Mouse (Mus musculus) large intestine, adult 2 months (tissue): ENCODE data around the gene Rin2. TPM values are rescaled to one million over a fixed set of nuclear protein-coding genes. Genes with fewer than 3 reads are reported as not detected.

ENCODE experiments used
- DNase-seq: peaks from one replicate; pipeline ENCODE4 v3.0.0-alpha.2; 2012; ENCODE audit warnings: low read depth, low spot score
- WGBS: fragments of 180-500 bp; shearing (Covaris S2); methylation state at CpG from one replicate; pipeline ENCODE4 v1.1.7; 2018; 5-methylcytosine and 5-hydroxymethylcytosine counted together
- polyA plus RNA-seq: library from polyadenylated mRNA; depleted of rRNA; stranded (reverse); fragments of >200 nt; gene quantifications from 2 replicates; pipeline ENCODE4 v1.2.3, GENCODE M21; 2012

Gene Rin2
- polyA plus RNA-seq, 1 experiment, result 7.5 TPM

DNA sequence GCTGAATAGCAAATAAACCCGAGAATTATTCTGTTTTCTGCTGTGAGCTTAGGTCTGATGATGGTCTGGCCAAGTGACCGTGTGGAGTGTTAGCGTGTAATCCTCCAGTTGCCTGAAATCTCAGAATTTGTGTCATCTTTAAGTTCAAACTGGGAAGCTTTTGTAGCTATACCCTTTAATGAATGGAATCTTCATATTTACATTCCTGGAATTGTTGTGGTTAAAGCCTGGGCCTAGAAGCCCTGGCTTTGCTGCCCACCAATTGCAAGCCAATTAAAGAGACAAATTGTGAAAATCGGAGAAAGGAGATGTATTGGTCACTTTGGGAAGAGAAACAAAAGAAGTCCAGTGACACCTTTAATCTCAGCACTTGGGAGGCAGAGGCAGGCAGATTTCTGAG is 6.6 kb downstream of the Rin2 start:
- WGBS, result 76% methylated on average over 4 of the region's 4 CpGs
- no peak for DNase-seq

- 61% methylated on average over 3 of the region's 3 CpGs for WGBS
Measured at GRCm38 (mm10) chr2:145682924-145683323, 7.9 kb downstream of the Rin2 start.

DNA sequence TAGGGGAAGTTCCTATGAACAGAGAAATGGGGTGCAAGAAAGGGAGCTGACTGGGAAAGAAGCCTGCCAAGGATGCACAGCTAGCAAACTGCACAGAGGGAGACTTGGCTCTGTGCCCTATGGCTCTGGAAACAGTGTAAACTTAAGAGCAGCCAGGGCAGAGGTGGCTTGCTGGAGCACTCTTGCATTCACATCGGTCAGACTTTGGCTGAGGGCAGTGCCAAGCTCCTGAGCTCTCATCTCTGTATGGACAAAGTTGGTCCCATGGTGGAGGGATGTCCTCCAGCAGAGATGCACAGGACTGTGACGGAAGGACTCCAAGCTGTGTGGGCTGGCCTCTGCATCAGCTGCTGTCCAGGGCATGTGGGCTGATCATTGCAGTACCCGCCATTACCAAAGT is 8.5 kb downstream of the Rin2 start:
- no peak for DNase-seq
- 55% methylated on average over 3 of the region's 3 CpGs for WGBS

More at GRCm38 (mm10) chr2:145682924-145683323, 7.9 kb downstream of the Rin2 start:
- DNase-seq, result no peak

DNA sequence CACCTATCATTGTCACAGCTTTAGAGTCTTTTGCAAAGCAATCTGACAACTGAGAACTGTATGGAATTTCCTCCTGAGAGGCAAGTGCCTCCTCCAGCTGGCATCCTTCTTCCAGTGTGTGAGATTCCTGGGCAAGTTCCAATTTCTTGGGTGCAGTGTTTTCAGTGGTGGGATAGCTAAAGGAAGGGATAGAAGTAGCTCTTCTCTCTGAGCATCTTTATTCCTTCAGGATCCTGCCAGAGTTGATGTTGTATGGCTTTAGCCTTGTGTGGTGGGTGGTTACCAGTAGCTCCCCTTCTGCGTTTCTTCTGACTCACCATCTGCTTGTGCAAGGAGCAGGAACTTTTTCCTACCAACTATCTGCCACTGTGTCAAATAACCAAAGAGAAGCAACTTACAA is 9.1 kb downstream of the Rin2 start:
- 82% methylated on average over 1 of the region's 1 CpGs for WGBS

GRCm38 (mm10) chr2:145684891-145685290 is 9.9 kb downstream of the Rin2 start:
- WGBS, result 85% methylated on average over 8 of the region's 8 CpGs

More for the DNA sequence above, 9.1 kb downstream of the Rin2 start:
- no peak for DNase-seq

DNA sequence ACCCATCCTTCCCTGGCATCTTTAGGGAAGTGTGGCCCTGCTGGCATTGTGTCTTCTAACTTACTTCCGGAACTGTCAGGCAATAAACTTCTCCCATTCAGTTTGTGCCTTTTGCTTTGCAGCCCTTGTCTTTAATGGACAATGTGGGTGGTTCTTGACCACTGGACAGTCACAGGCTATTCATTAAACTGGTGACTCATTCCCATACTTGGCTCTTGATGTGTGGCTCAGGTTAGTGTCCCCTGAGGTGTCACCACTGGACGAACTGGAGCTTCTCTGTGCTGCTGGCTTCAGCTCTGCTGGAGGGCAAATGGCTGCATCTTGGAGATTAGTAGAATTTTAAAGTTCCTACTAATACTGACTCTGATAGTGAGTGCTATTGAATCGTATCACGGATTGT is 11.0 kb downstream of the Rin2 start:
- peak; percentile 43 for DNase-seq

More at GRCm38 (mm10) chr2:145684891-145685290, 9.9 kb downstream of the Rin2 start:
- no peak for DNase-seq

DNA sequence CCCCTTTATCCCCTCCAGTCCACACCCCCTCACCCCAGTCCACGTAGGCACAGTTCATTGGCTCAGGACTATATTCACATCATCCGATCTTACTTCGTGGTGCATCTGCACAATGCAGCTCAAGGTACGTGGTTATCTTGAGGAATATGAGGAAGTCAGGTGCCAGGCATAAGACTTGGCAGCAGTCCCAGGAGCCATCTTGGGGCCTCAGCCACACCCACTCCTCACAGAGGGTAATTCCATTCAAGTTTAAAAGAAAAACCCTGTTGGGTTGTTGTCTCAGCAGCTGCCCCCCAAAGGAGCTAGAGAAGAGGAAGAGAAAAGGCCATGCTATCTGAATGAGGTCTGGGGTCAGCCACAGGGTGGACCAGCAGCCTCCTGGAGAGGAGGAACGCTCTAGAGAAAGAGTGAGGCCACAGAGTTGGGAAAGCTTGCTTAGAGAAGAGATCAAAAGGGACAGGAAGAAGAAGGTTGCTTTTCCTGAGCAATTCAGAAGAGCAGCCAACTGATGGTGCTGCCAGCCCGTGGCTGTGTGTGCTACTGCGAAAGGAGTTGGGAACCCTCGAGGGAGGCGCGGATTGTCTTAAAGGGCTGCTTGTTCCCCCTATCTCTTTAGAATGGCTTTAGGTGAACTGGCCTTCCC is 16.5 kb downstream of the Rin2 start:
- 53% methylated on average over 10 of the region's 10 CpGs for WGBS

More for the DNA sequence above, 11.0 kb downstream of the Rin2 start:
- 72% methylated on average over 4 of the region's 4 CpGs for WGBS

GRCm38 (mm10) chr2:145697160-145697559 is 22.1 kb downstream of the Rin2 start:
- WGBS, result 79% methylated on average over 6 of the region's 6 CpGs
- no peak for DNase-seq

More for the DNA sequence above, 16.5 kb downstream of the Rin2 start:
- peak; percentile 53 for DNase-seq

DNA sequence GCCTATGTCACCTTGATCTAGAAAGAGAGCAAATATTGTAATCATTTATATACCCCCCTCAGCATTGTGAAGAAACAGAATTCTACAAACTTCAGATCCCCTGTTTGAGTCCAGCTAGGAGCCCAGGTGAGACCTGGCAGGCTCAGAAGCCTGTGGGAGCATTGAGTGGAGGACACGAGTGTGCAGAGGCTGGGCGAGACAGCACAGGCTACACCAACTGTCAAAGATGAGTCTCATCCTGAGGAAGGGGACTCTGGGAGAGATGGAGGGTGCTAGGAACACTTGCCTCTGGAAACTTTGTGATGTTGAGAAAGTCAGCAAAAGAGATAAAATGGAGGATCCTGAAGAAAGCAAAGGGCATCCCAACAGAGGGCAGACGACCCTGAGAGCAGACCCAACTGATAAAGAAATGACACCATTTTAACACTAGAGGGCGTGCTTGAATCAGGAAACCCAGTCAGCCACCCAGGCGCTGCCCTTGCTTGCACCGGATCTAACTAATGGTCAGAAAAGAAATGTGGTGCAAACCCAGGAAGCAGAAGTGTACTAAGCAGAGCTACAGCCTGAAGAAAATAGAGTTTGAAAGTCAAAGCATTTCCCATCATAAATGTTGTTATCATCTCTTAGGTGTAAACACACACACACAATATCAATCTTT is 24.5 kb downstream of the Rin2 start:
- WGBS, result 30% methylated on average over 6 of the region's 6 CpGs
- no peak for DNase-seq

GRCm38 (mm10) chr2:145700237-145700985 is 25.4 kb downstream of the Rin2 start:
- 34% methylated on average over 8 of the region's 8 CpGs for WGBS
- no peak for DNase-seq

DNA sequence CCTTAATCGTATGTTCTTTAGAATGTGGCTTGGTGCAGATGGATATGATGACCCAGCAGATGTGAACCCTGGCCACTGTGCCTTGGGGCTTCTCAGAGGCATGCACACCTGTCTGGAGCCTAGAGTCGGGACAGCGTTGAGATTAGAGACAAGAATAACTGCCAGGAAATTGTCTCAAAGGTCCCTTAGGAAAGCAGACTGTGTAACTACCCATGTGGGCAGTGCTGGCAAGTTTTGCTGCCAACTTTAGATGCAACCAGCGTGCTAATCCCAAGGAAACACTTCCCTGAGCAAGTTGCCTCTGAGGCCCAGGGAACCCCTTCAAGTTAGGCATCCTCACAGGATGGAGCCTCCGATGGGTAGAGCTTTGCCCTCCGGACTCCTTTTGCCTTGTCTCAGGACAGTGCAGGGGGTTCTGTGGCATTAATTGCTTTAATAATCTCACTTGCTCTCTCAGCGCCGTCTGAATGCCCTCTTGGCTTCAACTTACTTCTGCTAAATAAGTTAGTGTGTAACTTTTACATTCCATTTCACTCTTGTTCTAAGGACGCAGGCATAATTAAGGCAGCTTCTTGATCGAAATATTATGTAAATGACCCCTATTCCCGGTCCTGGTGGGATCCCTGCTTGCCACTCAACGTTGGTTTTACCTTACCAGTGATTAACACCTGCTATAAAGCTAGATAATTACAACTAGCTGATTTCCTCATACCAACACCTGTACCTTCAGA is 26.8 kb downstream of the Rin2 start:
- WGBS, result 59% methylated on average over 12 of the region's 12 CpGs
- DNase-seq, result no peak

- DNase-seq, result no peak
- WGBS, result 85% methylated on average over 7 of the region's 7 CpGs
Measured at GRCm38 (mm10) chr2:145704738-145705137, 29.7 kb downstream of the Rin2 start.

DNA sequence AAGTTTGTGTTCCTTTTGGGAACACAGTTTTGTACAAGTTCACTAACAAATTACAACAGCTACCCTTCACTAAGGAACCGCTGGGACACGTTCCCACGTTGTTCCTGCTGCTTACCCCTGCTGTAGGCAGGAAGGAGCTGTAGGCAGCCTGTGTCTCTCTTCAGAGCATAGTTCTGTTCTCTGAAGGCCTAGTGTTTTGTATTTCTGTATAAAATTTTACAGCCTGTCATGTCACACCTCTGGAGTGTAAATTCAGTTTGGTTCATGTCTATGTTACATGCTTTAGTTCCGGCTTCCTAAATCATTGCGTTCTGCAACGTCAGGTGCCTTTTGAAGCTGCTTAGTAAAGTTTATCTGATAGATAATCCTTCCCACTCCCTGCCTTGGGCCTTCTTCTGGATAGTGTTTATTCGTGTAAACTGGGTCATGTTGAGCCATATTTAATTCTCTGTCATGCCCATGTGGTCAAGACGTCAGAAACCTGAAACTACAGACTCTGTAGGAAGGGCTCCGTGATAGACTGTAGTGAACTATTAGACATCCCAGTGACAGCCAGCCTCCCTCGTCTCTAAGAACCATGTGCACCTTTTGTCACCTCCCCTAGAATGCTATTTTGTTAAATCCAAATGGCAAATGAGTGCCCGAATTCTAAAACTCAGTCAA is 34.8 kb downstream of the Rin2 start:
- 75% methylated on average over 11 of the region's 11 CpGs for WGBS
- DNase-seq, result no peak

- DNase-seq, result no peak
- WGBS, result 81% methylated on average over 3 of the region's 3 CpGs
Measured at GRCm38 (mm10) chr2:145711512-145711911, 36.5 kb downstream of the Rin2 start.

DNA sequence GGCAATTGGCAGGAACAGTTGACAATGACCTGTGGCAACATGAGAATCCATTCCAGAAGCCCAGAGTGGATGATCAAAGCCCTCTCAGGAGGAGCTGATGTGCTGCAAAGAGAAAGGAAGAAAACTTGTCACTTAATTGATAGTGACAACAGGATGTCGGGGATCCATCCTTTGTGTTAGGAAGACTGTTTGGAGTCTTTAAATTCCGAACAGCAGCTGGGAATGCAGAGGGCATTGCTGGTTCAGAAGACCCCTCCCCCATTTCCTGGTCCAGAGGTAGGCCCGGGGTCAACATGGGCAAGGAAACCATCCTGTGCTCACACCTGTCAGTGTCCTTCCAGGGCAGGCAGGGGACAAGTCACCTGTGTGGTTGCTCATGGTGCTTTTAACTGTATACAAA is 37.0 kb downstream of the Rin2 start:
- no peak for DNase-seq
- WGBS, result 68% methylated on average over 3 of the region's 3 CpGs

- 90% methylated on average over 1 of the region's 1 CpGs for WGBS
Measured at GRCm38 (mm10) chr2:145717539-145717938, 42.5 kb downstream of the Rin2 start.

GRCm38 (mm10) chr2:145718624-145719183 is 43.7 kb downstream of the Rin2 start:
- DNase-seq, result no peak
- WGBS, result 91% methylated on average over 5 of the region's 5 CpGs

More at GRCm38 (mm10) chr2:145717539-145717938, 42.5 kb downstream of the Rin2 start:
- no peak for DNase-seq

- DNase-seq, result no peak
- WGBS, result 70% methylated on average over 3 of the region's 3 CpGs
Measured at GRCm38 (mm10) chr2:145720157-145720556, 45.1 kb downstream of the Rin2 start.

DNA sequence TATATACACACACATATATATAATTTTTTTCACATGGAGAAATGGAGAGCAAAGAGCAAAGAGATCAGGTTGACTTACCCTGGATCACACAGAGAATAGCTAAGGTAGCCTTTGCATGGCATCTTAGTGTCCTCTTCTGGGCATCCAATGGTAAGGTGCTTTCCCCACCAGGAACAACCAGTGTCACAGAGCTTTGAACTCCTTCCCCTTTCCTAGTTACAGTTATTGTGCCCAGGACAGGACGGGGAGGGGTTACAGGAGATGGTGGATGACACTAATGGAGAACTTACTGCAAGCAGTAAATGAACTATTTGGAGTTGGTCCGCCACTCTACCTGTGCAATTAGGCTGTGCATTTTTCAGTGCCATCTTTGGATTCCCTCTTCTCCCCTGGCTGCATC is 45.7 kb downstream of the Rin2 start:
- 92% methylated on average over 2 of the region's 2 CpGs for WGBS
- DNase-seq, result no peak
